Mouse (Mus musculus): ENCODE measurements around the gene Faap24.

Faap24 gene

GRCm38 (mm10) chr7:35371096-35371495 lies 25.5 kb downstream of the Faap24 start:
- DNase-seq (ENCODE audit: low read depth in 2 of 2, low spot score in 2 of 2) = no peak

DNA sequence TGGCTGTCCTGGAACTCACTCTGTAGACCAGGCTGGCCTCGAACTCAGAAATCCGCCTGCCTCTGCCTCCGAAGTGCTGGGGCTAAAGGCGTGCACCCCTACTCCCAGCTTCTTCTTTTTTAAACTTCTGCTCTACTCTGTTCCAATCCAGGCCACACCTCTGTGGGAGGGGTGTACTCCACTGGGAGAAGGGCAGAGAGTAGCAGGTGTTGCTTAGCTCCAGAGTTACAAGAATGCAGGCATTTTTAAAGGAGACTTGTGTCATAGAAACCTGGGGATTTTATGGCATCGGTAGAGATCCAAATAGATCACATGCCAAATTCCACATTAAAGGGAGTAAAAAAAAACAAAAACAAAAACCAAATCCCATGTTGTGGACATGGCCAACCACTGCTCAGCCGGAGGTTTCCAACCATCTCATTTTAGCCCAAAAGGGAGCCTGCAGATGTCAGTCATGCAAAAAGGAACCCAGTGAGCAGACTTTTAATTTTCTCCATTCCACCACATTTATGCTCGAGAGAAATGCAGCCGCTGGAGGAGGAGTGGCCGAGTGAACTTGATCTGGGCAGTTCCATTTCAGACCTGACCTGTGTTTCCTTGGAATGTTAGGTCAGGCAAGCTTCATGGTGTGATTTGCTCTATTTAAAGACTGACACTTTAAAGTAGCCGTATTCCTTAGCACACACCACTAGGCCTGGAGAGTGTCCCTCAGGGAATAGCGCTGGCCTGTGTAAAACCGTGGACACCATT lies 31.3 kb downstream of the Faap24 start:
- DNase-seq (ENCODE audit: low read depth in 2 of 2, low spot score in 2 of 2) = no peak

GRCm38 (mm10) chr7:35362868-35363267 lies 33.8 kb downstream of the Faap24 start:
- no peak for DNase-seq (ENCODE audit: low read depth in 2 of 2, low spot score in 2 of 2)

DNA sequence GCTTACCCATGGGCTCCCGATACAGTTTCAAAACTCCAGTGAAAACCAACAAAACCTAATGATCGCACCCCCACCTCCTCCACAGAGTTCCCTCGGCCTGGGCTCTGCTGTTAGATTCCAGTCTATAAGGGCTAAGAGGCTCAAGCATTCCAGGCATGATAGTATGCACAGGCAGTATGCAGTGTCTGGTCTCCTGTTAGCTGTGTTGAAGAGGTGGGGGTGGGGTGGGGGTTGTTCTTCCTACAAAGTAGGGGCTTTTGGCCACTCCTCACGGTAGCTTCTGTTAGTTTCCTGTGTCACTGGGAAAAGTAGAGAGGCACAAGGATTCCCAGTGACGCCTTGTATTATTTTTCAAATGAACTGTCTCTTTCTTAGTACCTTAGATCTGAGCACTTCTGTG lies 34.4 kb downstream of the Faap24 start:
- no peak for DNase-seq (ENCODE audit: low read depth in 2 of 2, low spot score in 2 of 2)

DNA sequence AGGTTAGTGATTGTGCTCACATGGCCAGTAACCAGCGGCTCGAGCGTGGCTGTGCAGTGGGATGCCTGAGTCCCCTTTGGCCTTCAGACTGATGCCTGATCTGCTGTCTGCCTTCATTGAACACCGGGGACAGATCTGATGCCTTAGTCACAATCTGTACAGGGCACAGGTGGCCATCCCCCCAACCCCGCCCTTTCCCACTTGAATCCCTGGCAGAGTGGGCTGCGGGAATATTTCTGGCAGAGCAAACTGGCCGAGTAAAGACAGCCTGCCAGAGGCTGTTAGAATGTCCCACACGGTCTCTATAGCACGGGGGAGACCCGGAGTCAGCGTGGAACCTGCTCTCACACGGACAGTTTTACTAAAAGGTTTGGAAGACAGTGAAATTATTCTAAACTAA lies 39.0 kb downstream of the Faap24 start:
- no peak for DNase-seq (ENCODE audit: low read depth in 2 of 2, low spot score in 2 of 2)

- DNase-seq (ENCODE audit: low read depth in 2 of 2, low spot score in 2 of 2) = no peak
Observed at GRCm38 (mm10) chr7:35355303-35355872, 41.2 kb downstream of the Faap24 start.

GRCm38 (mm10) chr7:35353306-35353705 lies 43.3 kb downstream of the Faap24 start:
- no peak for DNase-seq (ENCODE audit: low read depth in 2 of 2, low spot score in 2 of 2)

GRCm38 (mm10) chr7:35351155-35351554 lies 45.5 kb downstream of the Faap24 start:
- no peak for DNase-seq (ENCODE audit: low read depth in 2 of 2, low spot score in 2 of 2)

DNA sequence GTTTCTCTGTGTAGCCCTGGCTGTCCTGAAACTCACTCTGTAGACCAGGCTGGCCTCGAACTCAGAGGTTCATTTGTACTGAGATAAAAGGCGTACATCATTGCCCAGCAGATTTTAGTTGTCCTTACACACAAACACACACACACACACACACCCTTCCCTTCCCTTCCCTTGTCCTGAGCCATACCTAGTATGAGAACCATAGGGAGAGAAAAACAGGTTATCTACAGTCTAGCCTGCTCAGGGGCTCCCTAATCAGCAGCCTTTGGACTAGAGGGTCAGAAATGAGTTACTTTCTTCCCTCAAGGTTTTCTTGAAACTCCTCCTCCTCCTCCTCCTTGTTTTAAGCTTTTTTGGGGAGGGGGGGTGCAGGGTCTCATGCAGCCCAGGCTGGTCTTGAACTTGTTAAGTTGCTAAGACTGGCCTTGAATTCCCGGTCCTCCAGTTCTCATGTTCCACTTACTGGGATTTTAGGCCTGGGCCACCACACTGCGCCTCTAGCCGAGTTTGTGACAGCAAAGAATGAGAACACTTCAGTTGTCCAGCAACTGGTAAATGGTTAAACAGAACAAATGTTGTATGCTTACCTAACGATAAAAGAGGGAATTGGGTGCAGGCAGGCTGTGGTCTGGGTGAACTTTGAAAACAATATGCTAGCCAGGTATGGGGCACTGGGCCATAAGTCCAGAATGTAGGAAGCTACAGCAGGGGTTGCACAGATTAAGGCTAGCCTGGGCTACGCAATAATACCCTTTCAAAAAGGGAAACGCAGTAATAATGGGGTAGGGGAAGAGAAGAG lies 46.6 kb downstream of the Faap24 start:
- DNase-seq (ENCODE audit: low read depth in 2 of 2, low spot score in 2 of 2) = no peak

GRCm38 (mm10) chr7:35349022-35349421 lies 47.6 kb downstream of the Faap24 start:
- DNase-seq (ENCODE audit: low read depth in 2 of 2, low spot score in 2 of 2) = no peak

DNA sequence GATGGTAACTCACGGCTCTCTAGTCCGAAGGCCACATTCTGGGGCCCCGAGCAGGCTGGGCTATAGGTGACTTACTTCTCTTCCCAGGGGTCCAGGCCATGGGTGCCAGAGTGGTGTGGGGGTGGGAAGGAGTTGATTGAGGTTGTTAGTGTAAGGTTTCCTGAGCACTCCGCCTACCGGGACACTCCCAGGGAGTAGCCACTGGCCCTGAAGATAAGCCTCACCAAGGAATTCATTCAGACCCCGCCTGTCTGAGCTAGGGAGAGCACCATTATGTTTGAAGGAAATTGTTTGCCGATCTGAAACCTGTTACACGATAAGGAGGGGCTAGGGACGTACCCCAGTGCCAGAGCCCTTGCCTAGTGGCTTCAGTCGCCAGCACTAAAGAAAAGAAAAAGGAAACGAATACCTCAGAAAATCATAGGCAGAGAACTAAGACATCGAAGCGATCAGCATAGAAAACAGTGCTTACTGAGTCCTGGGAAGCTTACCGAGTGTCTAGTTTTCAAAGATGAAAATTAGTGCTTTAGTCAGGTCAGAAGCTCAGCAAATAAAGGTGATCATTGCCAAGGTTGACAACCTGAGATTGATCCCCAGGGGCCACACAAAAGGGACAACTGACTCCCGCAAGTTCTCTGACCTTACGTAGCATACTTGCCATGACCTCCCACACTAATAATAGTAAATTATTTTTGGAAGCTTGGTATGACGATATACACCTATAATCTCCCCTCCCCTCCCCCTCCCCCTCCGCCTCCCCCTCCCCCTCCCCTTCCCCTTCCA lies 48.5 kb downstream of the Faap24 start:
- DNase-seq (ENCODE audit: low read depth in 2 of 2, low spot score in 2 of 2) = no peak

DNA sequence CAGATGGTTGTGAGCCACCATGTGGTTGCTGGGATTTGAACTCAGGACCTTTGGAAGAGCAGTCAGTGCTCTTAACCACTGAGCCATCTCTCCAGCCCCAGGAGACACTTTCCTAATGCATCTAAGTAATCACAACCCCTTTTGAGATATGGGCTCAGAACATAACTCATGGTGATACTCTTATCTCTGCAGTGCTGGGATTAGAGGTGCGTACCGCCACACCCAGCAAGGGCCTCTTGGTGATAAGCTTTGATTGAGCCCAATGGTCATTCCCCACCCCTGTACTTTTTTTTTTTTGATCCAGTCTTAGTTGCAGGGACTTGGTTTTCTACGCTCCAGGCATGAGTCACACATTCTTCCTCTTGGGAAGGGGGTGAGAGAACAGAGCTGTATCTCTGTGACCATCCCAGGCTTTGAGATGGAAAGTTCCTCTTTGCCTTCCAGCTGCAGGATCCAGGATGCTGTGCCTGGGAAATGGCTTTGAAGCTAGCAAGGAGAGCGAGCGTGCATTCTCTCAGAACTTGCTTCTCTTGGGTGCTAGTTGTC lies 51.8 kb downstream of the Faap24 start:
- no peak for DNase-seq (ENCODE audit: low read depth in 2 of 2, low spot score in 2 of 2)

- no peak for DNase-seq (ENCODE audit: low read depth in 2 of 2, low spot score in 2 of 2)
Observed at GRCm38 (mm10) chr7:35342498-35342897, 54.1 kb downstream of the Faap24 start.
